Mouse (Mus musculus) myocyte (in vitro differentiated cells): Measurements from ENCODE around the gene Mif. TPM values are rescaled to one million over a fixed set of nuclear protein-coding genes. Genes with fewer than 3 reads are reported as not detected.

ENCODE experiments used
- H3K27me3 ChIP-seq: one replicate; pipeline ENCODE4 v1.6.1; 2011; ENCODE audit not compliant: control insufficient read depth, insufficient read depth, insufficient read length
- H3K36me3 ChIP-seq: one replicate; pipeline ENCODE4 v1.6.1; 2011; ENCODE audit not compliant: control insufficient read depth, insufficient read depth
- H3K4me2 ChIP-seq: one replicate; pipeline ENCODE4 v1.6.1; 2011; ENCODE audit warnings: low read depth, control low read depth
- H3K4me3 ChIP-seq: one replicate; pipeline ENCODE4 v1.5.1; 2011; ENCODE audit warnings: mild to moderate bottlenecking, control low read depth, moderate library complexity
- H3K79me2 ChIP-seq: one replicate; pipeline ENCODE4 v1.6.1; 2011; ENCODE audit not compliant: control insufficient read depth, insufficient read depth
- H3ac ChIP-seq: one replicate; pipeline ENCODE4 v1.6.1; 2011; ENCODE audit not compliant: control insufficient read depth, insufficient read length
- CEBPB ChIP-seq: IDR thresholded peaks from 2 replicates; pipeline ENCODE4 v1.6.1; 2011; ENCODE audit warnings: mild to moderate bottlenecking, moderate library complexity; ENCODE audit not compliant: poor library complexity, insufficient read depth, severe bottlenecking
- E2F4 ChIP-seq: IDR thresholded peaks from one replicate; pipeline ENCODE4 v1.6.1; 2011; ENCODE audit warnings: mild to moderate bottlenecking, control low read depth, moderate library complexity; ENCODE audit not compliant: insufficient read depth
- MAX ChIP-seq: IDR thresholded peaks from one replicate; pipeline ENCODE4 v1.6.1; 2011; ENCODE audit warnings: low read depth, mild to moderate bottlenecking, control low read depth
- MYOD1 ChIP-seq, 3 experiments: IDR thresholded peaks; one replicate each; pipeline ENCODE4 v1.6.1; 2011; ENCODE audit warnings: control low read depth in 2 of 3, low read depth in 2 of 3, mild to moderate bottlenecking in 2 of 3, moderate library complexity in 1 of 3; ENCODE audit not compliant: insufficient read length in 2 of 3, control insufficient read depth in 1 of 3
- MYOG ChIP-seq, 3 experiments: IDR thresholded peaks; one replicate each; pipeline ENCODE4 v1.6.1; 2011; ENCODE audit warnings: control low read depth in 2 of 3, low read depth in 2 of 3, mild to moderate bottlenecking in 2 of 3; ENCODE audit not compliant: insufficient read length in 2 of 3, control insufficient read depth in 1 of 3, insufficient read depth in 1 of 3
- POLR2A ChIP-seq: IDR thresholded peaks from one replicate; pipeline ENCODE4 v1.6.1; 2011; ENCODE audit warnings: low read depth, mild to moderate bottlenecking, control low read depth, moderate library complexity; ENCODE audit not compliant: insufficient read length
- POLR2AphosphoS2 ChIP-seq: IDR thresholded peaks from one replicate; pipeline ENCODE4 v1.6.1; 2011; ENCODE audit warnings: low read depth, control low read depth; ENCODE audit not compliant: insufficient read length
- REST ChIP-seq: IDR thresholded peaks from one replicate; pipeline ENCODE4 v1.6.1; 2011; ENCODE audit warnings: mild to moderate bottlenecking, control low read depth, moderate library complexity; ENCODE audit not compliant: insufficient read depth, insufficient read length
- SRF ChIP-seq: IDR thresholded peaks from one replicate; pipeline ENCODE4 v1.6.1; 2011; ENCODE audit warnings: low read depth; ENCODE audit not compliant: control insufficient read depth, insufficient read length
- TCF12 ChIP-seq: IDR thresholded peaks from one replicate; pipeline ENCODE4 v1.6.1; 2011; ENCODE audit warnings: mild to moderate bottlenecking, control low read depth; ENCODE audit not compliant: poor library complexity, insufficient read depth, severe bottlenecking
- TCF3 ChIP-seq: IDR thresholded peaks from one replicate; pipeline ENCODE4 v1.6.1; 2011; ENCODE audit warnings: low read depth, control low read depth; ENCODE audit not compliant: insufficient read length
- USF1 ChIP-seq: IDR thresholded peaks from one replicate; pipeline ENCODE4 v1.6.1; 2011; ENCODE audit warnings: low read depth, mild to moderate bottlenecking, control low read depth, moderate library complexity
- polyA plus RNA-seq: library from polyadenylated mRNA; unstranded; fragments of >200 nt; fragmentation: generic; extraction: Trizol; gene quantifications from one replicate; pipeline ENCODE4 v1.2.1, GENCODE M21; 2012; ENCODE audit warnings: missing spikeins

Gene Mif
- polyA plus RNA-seq, 1 experiment: 3,517 TPM

- H3K4me2 ChIP-seq: no peak within 1 kb of the TSS
- H3K4me3 ChIP-seq: no peak within 1 kb of the TSS
- no peak for TF ChIP-seq SRF
- TF ChIP-seq POLR2AphosphoS2: no peak
- TF ChIP-seq MYOD1 (IDR thresholded peaks at IDR 0.05; ENCODE audit: control insufficient read depth in 1 of 3, insufficient read length in 2 of 3, low read depth in 2 of 3): no peak
- TF ChIP-seq CEBPB: no peak
- TF ChIP-seq POLR2A: no peak
- no peak for TF ChIP-seq MYOG (IDR thresholded peaks at IDR 0.05; ENCODE audit: control insufficient read depth in 1 of 3, insufficient read depth in 1 of 3, insufficient read length in 2 of 3, low read depth in 2 of 3)
- TF ChIP-seq TCF3: no peak
- no peak for TF ChIP-seq E2F4
- TF ChIP-seq REST: no peak
Observed at GRCm38 (mm10) chr10:75822443-75822842, 37.6 kb downstream of the Mif start, which contains the start of gene Gstt4. Gstt4 (minus strand) TSS chr10:75822543.

GRCm38 (mm10) chr10:75819882-75820281, 40.2 kb downstream of the Mif start:
- Histone ChIP-seq H3K79me2 (no peaks in the 10 kb centered on the region), H3K36me3 (no peaks in the 10 kb centered on the region), H3K4me2 (no peak overlapping the region), H3K4me3 (no peak overlapping the region), H3K27me3 (no peaks in the 10 kb centered on the region), H3ac (no peak overlapping the region)
- no peak for TF ChIP-seq SRF
- no peak for TF ChIP-seq TCF3
- no peak for TF ChIP-seq E2F4
- no peak for TF ChIP-seq POLR2AphosphoS2
- TF ChIP-seq MAX: no peak
- TF ChIP-seq USF1: no peak
- no peak for TF ChIP-seq TCF12
- no peak for TF ChIP-seq REST
- no peak for TF ChIP-seq POLR2A

More at GRCm38 (mm10) chr10:75822443-75822842, 37.6 kb downstream of the Mif start, which contains the start of gene Gstt4:
- no peaks in the 10 kb centered on the region for H3K27me3 ChIP-seq
- H3K36me3 ChIP-seq: no peaks in the 10 kb centered on the region
- H3ac ChIP-seq: no peak within 1 kb of the TSS
- no peaks in the 10 kb centered on the region for H3K79me2 ChIP-seq

GRCm38 (mm10) chr10:75818641-75819040, 41.4 kb downstream of the Mif start:
- no peak overlapping the region for H3K4me3 ChIP-seq
- H3K79me2 ChIP-seq: no peaks in the 10 kb centered on the region
- no peak for TF ChIP-seq REST
- no peak for TF ChIP-seq MAX
- TF ChIP-seq E2F4: no peak
- no peak for TF ChIP-seq MYOD1 (IDR thresholded peaks at IDR 0.05; ENCODE audit: control insufficient read depth in 1 of 3, insufficient read length in 2 of 3, low read depth in 2 of 3)
- TF ChIP-seq SRF: no peak
- TF ChIP-seq POLR2AphosphoS2: no peak
- TF ChIP-seq TCF12: no peak
- no peak for TF ChIP-seq USF1
- TF ChIP-seq MYOG (IDR thresholded peaks at IDR 0.05; ENCODE audit: control insufficient read depth in 1 of 3, insufficient read depth in 1 of 3, insufficient read length in 2 of 3, low read depth in 2 of 3): no peak
- TF ChIP-seq TCF3: no peak
- H3K4me2 ChIP-seq: no peak overlapping the region
- no peaks in the 10 kb centered on the region for H3K27me3 ChIP-seq
- H3ac ChIP-seq: no peak overlapping the region
- H3K36me3 ChIP-seq: no peaks in the 10 kb centered on the region

Other genes with a start within 250 kb of the Mif start
- 0.12 TPM for gene Susd2, start 216.2 kb downstream of the Mif start, polyA plus RNA-seq
- 24.0 TPM for gene Cabin1, start 95.9 kb downstream of the Mif start, polyA plus RNA-seq
- gene Ddt, start 86.8 kb downstream of the Mif start, polyA plus RNA-seq: 64.2 TPM
- not detected for gene Gm20441, start 79.3 kb downstream of the Mif start, polyA plus RNA-seq
- 0.13 TPM for gene Gstt3, start 78.8 kb downstream of the Mif start, polyA plus RNA-seq
- 1.3 TPM for gene Gstt1, start 61.7 kb downstream of the Mif start, polyA plus RNA-seq
- not detected for gene Gstt4, start 37.7 kb downstream of the Mif start, polyA plus RNA-seq
- 1.4 TPM for gene Gstt2, start 22.8 kb downstream of the Mif start, polyA plus RNA-seq
- gene Derl3, start 33.2 kb upstream of the Mif start, polyA plus RNA-seq: 0.58 TPM
- gene Smarcb1, start 61.4 kb upstream of the Mif start, polyA plus RNA-seq: 142 TPM
- gene Chchd10, start 72.9 kb upstream of the Mif start, polyA plus RNA-seq: 441 TPM
- 121 TPM for gene Mmp11, start 76.3 kb upstream of the Mif start, polyA plus RNA-seq
- gene Gm867, start 80.4 kb upstream of the Mif start, polyA plus RNA-seq: 3.2 TPM
- gene Vpreb3, start 82.8 kb upstream of the Mif start, polyA plus RNA-seq: 0.48 TPM
- 0.01 TPM for gene Gm5134, start 94.3 kb upstream of the Mif start, polyA plus RNA-seq
- 5.7 TPM for gene Zfp280b, start 172.4 kb upstream of the Mif start, polyA plus RNA-seq